Mouse (Mus musculus): Measurements from ENCODE around the gene Efna2.
"Not testable (repeated sequence)": the region's sequence is repeated elsewhere in the genome, so short reads cannot be mapped to it uniquely, and the experiment has no call there.

The Efna2 gene

GRCm38 (mm10) chr10:80156752-80157053, 22.6 kb upstream of the Efna2 start:
- no peak for DNase-seq

GRCm38 (mm10) chr10:80157141-80157929, 21.9 kb upstream of the Efna2 start:
- no peak for DNase-seq

GRCm38 (mm10) chr10:80158307-80158986, 20.8 kb upstream of the Efna2 start:
- no peak for DNase-seq

- no peak for DNase-seq
Measured at GRCm38 (mm10) chr10:80159021-80159560, 20.2 kb upstream of the Efna2 start.

- peak; percentile 99 for DNase-seq
Measured at GRCm38 (mm10) chr10:80159561-80160454, 19.5 kb upstream of the Efna2 start.

GRCm38 (mm10) chr10:80160455-80161371, 18.6 kb upstream of the Efna2 start:
- DNase-seq = no peak

GRCm38 (mm10) chr10:80161522-80162242, 17.6 kb upstream of the Efna2 start:
- no peak for DNase-seq

GRCm38 (mm10) chr10:80162243-80162608, 17.1 kb upstream of the Efna2 start:
- no peak for DNase-seq

GRCm38 (mm10) chr10:80162716-80163299, 16.5 kb upstream of the Efna2 start:
- no peak for DNase-seq

- no peak for DNase-seq
Measured at GRCm38 (mm10) chr10:80163721-80164120, 15.6 kb upstream of the Efna2 start.

- no peak for DNase-seq
Measured at GRCm38 (mm10) chr10:80164161-80164997, 14.9 kb upstream of the Efna2 start.

- DNase-seq = peak; percentile 95
Measured at GRCm38 (mm10) chr10:80164998-80165344, 14.3 kb upstream of the Efna2 start.

GRCm38 (mm10) chr10:80165392-80166128, 13.7 kb upstream of the Efna2 start, which contains the start of gene Cirbp:
TSS of gene Cirbp (plus strand) at chr10:80165985.
- DNase-seq = peak; percentile 65

- not testable (repeated sequence) for DNase-seq
Measured at GRCm38 (mm10) chr10:80166136-80166535, 13.1 kb upstream of the Efna2 start.

GRCm38 (mm10) chr10:80167460-80168037, 11.7 kb upstream of the Efna2 start:
- peak; percentile 97 for DNase-seq

- peak; percentile 89 for DNase-seq
Measured at GRCm38 (mm10) chr10:80168038-80168661, 11.1 kb upstream of the Efna2 start.

- DNase-seq = no peak
Measured at GRCm38 (mm10) chr10:80169070-80169469, 10.2 kb upstream of the Efna2 start.

- no peak for DNase-seq
Measured at GRCm38 (mm10) chr10:80169651-80170050, 9.6 kb upstream of the Efna2 start.
